Mouse (Mus musculus): ENCODE measurements around the gene Polrmt.

GRCm38 (mm10) chr10:79701443-79702129, 44.8 kb downstream of the Polrmt start:
- TF ChIP-seq POLR2A (IDR thresholded peaks at IDR 0.05; ENCODE audit: control insufficient read depth, extremely low read depth, insufficient read depth, low read length, poor library complexity): no peak
- TF ChIP-seq CTCF (IDR thresholded peaks at IDR 0.05; ENCODE audit: borderline replicate concordance, control insufficient read depth, extremely low read depth, insufficient read depth, low read length, poor library complexity): no peak
